27 mouse cellular contexts compared by ENCODE assay signal in genomic region chr6:126537512-126537911, GRCm38 (mm10). TPM values are rescaled to one million over a fixed set of nuclear protein-coding genes. Genes with fewer than 3 reads are reported as not detected.
DNase-seq lines count a peak whose midpoint lies in the region; ATAC-seq and TF ChIP-seq lines count a peak whose summit lies in the region.
"Had no signal": no experiment of that assay in that cellular context is flagged by ENCODE, and none has a peak within 500 bp of the region (broad histone marks: within the 10 kb centered on the region; RNA-seq: fewer than 3 reads in every experiment).

No protein-coding gene starts in this region.

- H3K9me3 ChIP-seq in forebrain, embryonic 11.5 days (ENCODE audit: control insufficient read depth, low read length), result no peaks in the 10 kb centered on the region
- H3K9me3 ChIP-seq in forebrain, embryonic 14.5 days (replicated peaks; ENCODE audit: control insufficient read depth, low read length), result no peaks in the 10 kb centered on the region
- H3K9me3 ChIP-seq in midbrain, embryonic 10.5 days (replicated peaks), result no peaks in the 10 kb centered on the region
- no peaks in the 10 kb centered on the region for H3K9me3 ChIP-seq in midbrain, embryonic 14.5 days (ENCODE audit: control insufficient read depth, low read length)
- H3K9me3 ChIP-seq: embryonic facial prominence, embryonic 12.5 days; embryonic facial prominence, embryonic 15.5 days; forebrain, embryonic 12.5 days; heart, embryonic 12.5 days; heart, embryonic 15.5 days; hindbrain, embryonic 12.5 days; hindbrain, embryonic 15.5 days had no signal

- TF ChIP-seq POLR2A in heart, adult 2 months (IDR thresholded peaks at IDR 0.05; ENCODE audit: insufficient read depth, low read depth, low read length), result no peak

- intact Hi-C loops in heart, adult 2 months (cut with DNase I), result loop anchor here (2.0 kb wide), 1 partner anchor 13 kb away; no protein-coding TSS in a partner anchor

- no peak for TF ChIP-seq EP300 in heart, adult 2 months (IDR thresholded peaks at IDR 0.05; ENCODE audit: insufficient read depth, low read depth, low read length)

- H3K79me2 ChIP-seq in heart, adult 2 months (replicated peaks; ENCODE audit: control insufficient read depth, insufficient read depth, low read length), result no peaks in the 10 kb centered on the region

- TF ChIP-seq CTCF in heart, adult 2 months (IDR thresholded peaks at IDR 0.05), result no peak

- no peak overlapping the region for H3K9ac ChIP-seq in forebrain, embryonic 11.5 days (ENCODE audit: low read length)
- no peak overlapping the region for H3K9ac ChIP-seq in forebrain, embryonic 14.5 days (ENCODE audit: low read length)
- 0 out of 2 replicates have a peak overlapping the region, but pooled peaks have one; percentile 20 for H3K9ac ChIP-seq in heart, adult 2 months (ENCODE audit: low read depth, low read length)
- H3K9ac ChIP-seq in midbrain, embryonic 14.5 days (replicated peaks; ENCODE audit: low read length), result no peak overlapping the region
- H3K9ac ChIP-seq: embryonic facial prominence, embryonic 12.5 days; embryonic facial prominence, embryonic 15.5 days; forebrain, embryonic 12.5 days; heart, embryonic 12.5 days; heart, embryonic 15.5 days; hindbrain, embryonic 12.5 days; hindbrain, embryonic 15.5 days had no signal

- peaks cover 11% of the 10 kb centered on the region; the same call in 1 of the 2 replicates for H3K4me1 ChIP-seq in forebrain, embryonic 11.5 days (replicated peaks; ENCODE audit: control insufficient read depth, insufficient read depth, low read length)
- no peaks in the 10 kb centered on the region for H3K4me1 ChIP-seq in forebrain, embryonic 14.5 days (ENCODE audit: control insufficient read depth, insufficient read depth, low read length)
- peaks cover 13% of the 10 kb centered on the region for H3K4me1 ChIP-seq in heart, adult 2 months (ENCODE audit: control insufficient read depth, insufficient read depth, low read length)
- peaks cover 53% of the 10 kb centered on the region for H3K4me1 ChIP-seq in midbrain, embryonic 10.5 days
- peaks cover 16% of the 10 kb centered on the region for H3K4me1 ChIP-seq in midbrain, embryonic 14.5 days (ENCODE audit: control insufficient read depth, insufficient read depth, low read length)

- 45% methylated on average over 2 of the region's 2 CpGs for WGBS in forebrain, embryonic 11.5 days
- 32% methylated on average over 2 of the region's 2 CpGs for WGBS in forebrain, embryonic 14.5 days
- WGBS in heart, adult 2 months, result 51% methylated on average over 2 of the region's 2 CpGs
- 31% methylated on average over 2 of the region's 2 CpGs for WGBS in midbrain, embryonic 10.5 days
- 24% methylated on average over 2 of the region's 2 CpGs for WGBS in midbrain, embryonic 14.5 days

- no peaks in the 10 kb centered on the region for H3K36me3 ChIP-seq in forebrain, embryonic 11.5 days (ENCODE audit: control insufficient read depth, insufficient read depth, low read length)
- H3K36me3 ChIP-seq in forebrain, embryonic 14.5 days (ENCODE audit: control insufficient read depth, insufficient read depth, low read length), result no peaks in the 10 kb centered on the region
- H3K36me3 ChIP-seq in heart, adult 2 months (ENCODE audit: control insufficient read depth, insufficient read depth, low read length), result peaks cover 2% of the 10 kb centered on the region; the same call in 1 of the 2 replicates
- no peaks in the 10 kb centered on the region for H3K36me3 ChIP-seq in midbrain, embryonic 10.5 days
- no peaks in the 10 kb centered on the region for H3K36me3 ChIP-seq in midbrain, embryonic 14.5 days (ENCODE audit: control insufficient read depth, insufficient read depth, low read length)
- H3K36me3 ChIP-seq: embryonic facial prominence, embryonic 12.5 days; embryonic facial prominence, embryonic 15.5 days; forebrain, embryonic 12.5 days; heart, embryonic 12.5 days; heart, embryonic 15.5 days; hindbrain, embryonic 12.5 days; hindbrain, embryonic 15.5 days had no signal

- no peak overlapping the region for H3K4me2 ChIP-seq in forebrain, embryonic 11.5 days (ENCODE audit: low read depth, low read length, severe bottlenecking)
- H3K4me2 ChIP-seq in forebrain, embryonic 14.5 days (ENCODE audit: low read length), result no peak overlapping the region
- H3K4me2 ChIP-seq in midbrain, embryonic 14.5 days (ENCODE audit: low read length), result no peak overlapping the region
- H3K4me2 ChIP-seq: embryonic facial prominence, embryonic 12.5 days; embryonic facial prominence, embryonic 15.5 days; forebrain, embryonic 12.5 days; heart, embryonic 12.5 days; heart, embryonic 15.5 days; hindbrain, embryonic 12.5 days; hindbrain, embryonic 15.5 days had no signal

- peak; percentile 6 for DNase-seq in forebrain, embryonic 11.5 days (ENCODE audit: low spot score)
- no peak for DNase-seq in forebrain, embryonic 14.5 days (ENCODE audit: low spot score)
- DNase-seq in heart, adult 2 months, result no peak
- DNase-seq in heart, adult 8-10 months (ENCODE audit: low spot score), result no peak
- DNase-seq in midbrain, embryonic 10.5 days (ENCODE audit: low spot score), result no peak
- no peak for DNase-seq in midbrain, embryonic 14.5 days
- DNase-seq in right cerebral cortex, adult 2 months (ENCODE audit: low spot score in 2 of 2), result no peak
- DNase-seq: adrenal gland, adult 8-10 months; adrenal gland, postnatal 25 days; cerebellum, adult 11 months; cerebellum, adult 2 months; cerebellum, adult 9-11 months; cerebellum, postnatal 25 days; gastrocnemius, postnatal 10 days had no signal

- no peak overlapping the region for H3K4me3 ChIP-seq in forebrain, embryonic 11.5 days (ENCODE audit: low read depth, low read length)
- H3K4me3 ChIP-seq in forebrain, embryonic 14.5 days (ENCODE audit: low read depth, low read length), result no peak overlapping the region
- H3K4me3 ChIP-seq in heart, adult 2 months, result no peak overlapping the region
- H3K4me3 ChIP-seq in midbrain, embryonic 10.5 days, result no peak overlapping the region
- H3K4me3 ChIP-seq in midbrain, embryonic 14.5 days (replicated peaks; ENCODE audit: low read depth, low read length), result no peak overlapping the region
- H3K4me3 ChIP-seq: embryonic facial prominence, embryonic 12.5 days; embryonic facial prominence, embryonic 15.5 days; forebrain, embryonic 12.5 days; heart, embryonic 12.5 days; heart, embryonic 15.5 days; hindbrain, embryonic 12.5 days; hindbrain, embryonic 15.5 days had no signal

- ATAC-seq in forebrain, embryonic 11.5 days (replicated peaks; ENCODE audit: low FRiP score), result no peak
- ATAC-seq in forebrain, embryonic 14.5 days, result no peak
- ATAC-seq in midbrain, embryonic 14.5 days (ENCODE audit: low FRiP score, low TSS enrichment), result no peak
- ATAC-seq: activated CD4-positive, CD25-positive, alpha-beta regulatory T cell, adult 4 months; forebrain, embryonic 16.5 days; intestine, postnatal 0 days had no signal

- H3K27me3 ChIP-seq in forebrain, embryonic 11.5 days (ENCODE audit: control insufficient read depth, insufficient read depth, low read length), result peaks cover 12% of the 10 kb centered on the region
- H3K27me3 ChIP-seq in forebrain, embryonic 14.5 days (replicated peaks; ENCODE audit: control insufficient read depth, insufficient read depth, low read length), result peaks cover 16% of the 10 kb centered on the region
- no peaks in the 10 kb centered on the region for H3K27me3 ChIP-seq in heart, adult 2 months (ENCODE audit: control insufficient read depth, insufficient read depth, low read length)
- H3K27me3 ChIP-seq in midbrain, embryonic 10.5 days (ENCODE audit: low read depth, poor library complexity, severe bottlenecking), result peaks cover 30% of the 10 kb centered on the region
- H3K27me3 ChIP-seq in midbrain, embryonic 14.5 days (ENCODE audit: control insufficient read depth, insufficient read depth, low read length), result peaks cover 18% of the 10 kb centered on the region
- H3K27me3 ChIP-seq: hindbrain, embryonic 15.5 days had no signal

- no peak overlapping the region for H3K27ac ChIP-seq in forebrain, embryonic 11.5 days (ENCODE audit: low read depth, low read length)
- H3K27ac ChIP-seq in forebrain, embryonic 14.5 days (ENCODE audit: low read depth, low read length), result no peak overlapping the region
- H3K27ac ChIP-seq in heart, adult 2 months, result peak overlapping the region; percentile 76
- 0 out of 2 replicates have a peak overlapping the region, but pooled peaks have one; percentile 23 for H3K27ac ChIP-seq in midbrain, embryonic 10.5 days (replicated peaks)
- H3K27ac ChIP-seq in midbrain, embryonic 14.5 days (replicated peaks; ENCODE audit: low read depth, low read length), result no peak overlapping the region
- H3K27ac ChIP-seq: embryonic facial prominence, embryonic 12.5 days; forebrain, embryonic 12.5 days; heart, embryonic 15.5 days; hindbrain, embryonic 12.5 days; hindbrain, embryonic 15.5 days had no signal

RNA-seq across cellular contexts. Expression of gene Kcna5, which starts 2.3 kb away (rescaled TPM):
- polyA plus RNA-seq in forebrain, embryonic 11.5 days (2014; fragmentation: Nextera tagmentation; extraction: Ambion mirVana), result 1.3 and 1.8 TPM in 2 replicates
- 1.4 and 1.6 TPM in 2 replicates for polyA plus RNA-seq in forebrain, embryonic 14.5 days (2014; fragmentation: Nextera tagmentation; extraction: Ambion mirVana)
- total RNA-seq in heart, adult 2 months (2021), result 10 to 100 TPM; 15.1 to 27.1 TPM
- 20.4 and 23.2 TPM in 2 replicates for polyA plus RNA-seq in heart, adult 2 months (2012; rRNA removed)
- 10 to 100 TPM in 3 of 4 experiments, 1 to 10 TPM in 1; 7.6 to 15.1 (median 13.2) TPM for total RNA-seq in heart, adult 8-10 months (2022)
- polyA plus RNA-seq in midbrain, embryonic 10.5 days (2016; fragmentation: Nextera tagmentation; extraction: Ambion mirVana), result 3.7 and 5.1 TPM in 2 replicates
- 2.6 and 3.5 TPM in 2 replicates for polyA plus RNA-seq in midbrain, embryonic 14.5 days (2014; fragmentation: Nextera tagmentation; extraction: Ambion mirVana)
- total RNA-seq: common myeloid progenitor, adult 5-6 weeks; ES-E14; hematopoietic stem cell, adult 5-6 weeks had no signal
- polyA plus RNA-seq: activated CD4-positive, CD25-positive, alpha-beta regulatory T cell, adult 4 months had no signal

Comparison
In these comparisons a context has a peak if more than half of its experiments do, and no peak if none do; other contexts are left out.
1. H3K27ac ChIP-seq: peak in heart, adult 2 months (single experiment) and midbrain, embryonic 10.5 days (single experiment); none in forebrain, embryonic 11.5 days (single experiment), forebrain, embryonic 14.5 days (single experiment) and midbrain, embryonic 14.5 days (single experiment).